Mouse (Mus musculus) midbrain, embryonic 11.5 days (tissue): ENCODE results near the gene Gm49366. TPM values are rescaled to one million over a fixed set of nuclear protein-coding genes. Genes with fewer than 3 reads are reported as not detected.
"Not testable (repeated sequence)": the region's sequence is repeated elsewhere in the genome, so short reads cannot be mapped to it uniquely, and the experiment has no call there.

Experiments used
- ATAC-seq: fragments of 200-750 bp; cut with Nextera tagmentation; 2 replicates; pipeline ENCODE4 v1.8.0; 2017; ENCODE audit warnings: moderate TSS enrichment, moderate library complexity; ENCODE audit not compliant: low FRiP score
- DNase-seq: peaks from one replicate; pipeline ENCODE4 v3.0.0; 2015; ENCODE audit warnings: low spot score; ENCODE audit errors: missing footprints
- H3K27ac ChIP-seq: fragments of 300-500 bp; sonication (generic); 2 replicates; pipeline ENCODE4 v1.5.1; 2014; ENCODE audit warnings: low read depth, low read length
- H3K27me3 ChIP-seq: fragments of 300-500 bp; sonication (generic); 2 replicates; pipeline ENCODE4 v1.6.1; 2014; ENCODE audit warnings: mild to moderate bottlenecking, low read length, moderate library complexity, mixed read lengths; ENCODE audit not compliant: control insufficient read depth, insufficient read depth
- H3K36me3 ChIP-seq: fragments of 300-500 bp; sonication (generic); 2 replicates; pipeline ENCODE4 v1.6.1; 2014; ENCODE audit warnings: mild to moderate bottlenecking, low read length, moderate library complexity, mixed read lengths; ENCODE audit not compliant: control insufficient read depth, insufficient read depth
- H3K4me1 ChIP-seq: fragments of 300-500 bp; sonication (generic); 2 replicates; pipeline ENCODE4 v1.6.1; 2014; ENCODE audit warnings: low read length; ENCODE audit not compliant: control insufficient read depth, insufficient read depth
- H3K4me2 ChIP-seq: fragments of 300-500 bp; sonication (generic); 2 replicates; pipeline ENCODE4 v1.6.1; 2014; ENCODE audit warnings: mild to moderate bottlenecking, moderate library complexity
- H3K4me3 ChIP-seq: fragments of 300-500 bp; sonication (generic); 2 replicates; pipeline ENCODE4 v1.5.1; 2014; ENCODE audit warnings: low read depth, low read length
- H3K9ac ChIP-seq: fragments of 300-500 bp; sonication (generic); 2 replicates; pipeline ENCODE4 v1.6.1; 2014; ENCODE audit warnings: low read length
- H3K9me3 ChIP-seq: fragments of 300-500 bp; sonication (generic); 2 replicates; pipeline ENCODE4 v1.6.1; 2016; ENCODE audit warnings: low read length; ENCODE audit not compliant: control insufficient read depth
- WGBS: fragments of 180-500 bp; shearing (Covaris S2); extraction: QIAGEN DNeasy Blood & Tissue Kit; methylation state at CpG from one replicate; pipeline ENCODE4 v1.1.7; 2014; 5-methylcytosine and 5-hydroxymethylcytosine counted together
- polyA plus RNA-seq: library from polyadenylated mRNA; unstranded; fragments of >200 nt; fragmentation: Nextera tagmentation; extraction: Ambion mirVana; gene quantifications from 2 replicates; pipeline ENCODE4 v1.2.1, GENCODE M21; 2014

Gm49366 gene
- polyA plus RNA-seq, 1 experiment from 2014 or later = not detected

GRCm38 (mm10) chr12:84063228-84063627, 24.5 kb downstream of the Gm49366 start:
- Histone ChIP-seq H3K4me3 (no peak overlapping the region), H3K4me2 (no peak overlapping the region), H3K9me3 (no peaks in the 10 kb centered on the region; the same call in 1 of the 2 replicates), H3K27ac (no peak overlapping the region), H3K9ac (no peak overlapping the region), H3K27me3 (peaks cover 5% of the 10 kb centered on the region; the same call in 1 of the 2 replicates), H3K36me3 (no peaks in the 10 kb centered on the region), H3K4me1 (no peaks in the 10 kb centered on the region)
- 64% methylated on average over 5 of the region's 5 CpGs for WGBS
- ATAC-seq (no peak), DNase-seq (no peak)

GRCm38 (mm10) chr12:84063833-84064232, 25.1 kb downstream of the Gm49366 start:
- Histone ChIP-seq H3K9ac (no peak overlapping the region), H3K27me3 (peaks cover 11% of the 10 kb centered on the region), H3K36me3 (no peaks in the 10 kb centered on the region), H3K27ac (no peak overlapping the region), H3K4me1 (no peaks in the 10 kb centered on the region), H3K4me2 (no peak overlapping the region), H3K9me3 (no peaks in the 10 kb centered on the region; the same call in 1 of the 2 replicates), H3K4me3 (no peak overlapping the region)
- ATAC-seq = no peak
- DNase-seq = no peak
- WGBS = 82% methylated on average over 2 of the region's 2 CpGs

GRCm38 (mm10) chr12:84064621-84065020, 25.9 kb downstream of the Gm49366 start:
- 78% methylated on average over 8 of the region's 8 CpGs for WGBS
- H3K4me3 ChIP-seq = no peak overlapping the region

GRCm38 (mm10) chr12:84067752-84068151, 29.0 kb downstream of the Gm49366 start:
- Histone ChIP-seq H3K36me3 (no peaks in the 10 kb centered on the region), H3K9ac (no peak overlapping the region), H3K4me3 (no peak overlapping the region), H3K27me3 (peaks cover 23% of the 10 kb centered on the region), H3K27ac (no peak overlapping the region), H3K4me2 (no peak overlapping the region), H3K9me3 (no peaks in the 10 kb centered on the region; the same call in 1 of the 2 replicates), H3K4me1 (no peaks in the 10 kb centered on the region)
- DNase-seq (peak; percentile 70), ATAC-seq (no peak)
- WGBS = 76% methylated on average over 4 of the region's 4 CpGs

More at GRCm38 (mm10) chr12:84064621-84065020, 25.9 kb downstream of the Gm49366 start:
- H3K27me3 ChIP-seq = peaks cover 16% of the 10 kb centered on the region
- H3K4me1 ChIP-seq = no peaks in the 10 kb centered on the region
- no peak overlapping the region for H3K27ac ChIP-seq
- no peaks in the 10 kb centered on the region for H3K36me3 ChIP-seq
- no peak overlapping the region for H3K9ac ChIP-seq
- no peak for ATAC-seq
- DNase-seq = peak; percentile 72
- no peaks in the 10 kb centered on the region; the same call in 1 of the 2 replicates for H3K9me3 ChIP-seq
- no peak overlapping the region for H3K4me2 ChIP-seq

- no peak for ATAC-seq
- Histone ChIP-seq H3K4me3 (no peak overlapping the region), H3K27me3 (peaks cover 23% of the 10 kb centered on the region), H3K27ac (no peak overlapping the region), H3K9ac (no peak overlapping the region), H3K9me3 (no peaks in the 10 kb centered on the region; the same call in 1 of the 2 replicates), H3K36me3 (no peaks in the 10 kb centered on the region), H3K4me2 (no peak overlapping the region), H3K4me1 (no peaks in the 10 kb centered on the region)
- WGBS = 64% methylated on average over 8 of the region's 8 CpGs
- DNase-seq = peak; percentile 82
Measured at GRCm38 (mm10) chr12:84068296-84068695, 29.6 kb downstream of the Gm49366 start.

- no peak for ATAC-seq
- H3K9ac ChIP-seq = no peak within 1 kb of the TSS
- no peaks in the 10 kb centered on the region for H3K4me1 ChIP-seq
Measured at GRCm38 (mm10) chr12:84068986-84069385, 30.3 kb downstream of the Gm49366 start, which contains the start of gene Acot5. Gene Acot5, plus strand, starts transcription at chr12:84069325.

GRCm38 (mm10) chr12:84069582-84069981, 30.8 kb downstream of the Gm49366 start:
- not testable (repeated sequence) for H3K36me3 ChIP-seq, DNase-seq, ATAC-seq, H3K4me1 ChIP-seq, H3K9ac ChIP-seq, H3K9me3 ChIP-seq, H3K27ac ChIP-seq
- Histone ChIP-seq H3K4me3 (peak overlapping the region; percentile 23), H3K4me2 (peak overlapping the region; percentile 35), H3K27me3 (peaks cover 23% of the 10 kb centered on the region)
- WGBS = 1% methylated on average over 39 of the region's 52 CpGs

More at GRCm38 (mm10) chr12:84068986-84069385, 30.3 kb downstream of the Gm49366 start, which contains the start of gene Acot5:
- Histone ChIP-seq H3K4me3 (peak within 1 kb of the TSS; percentile 23), H3K4me2 (peak within 1 kb of the TSS; percentile 35), H3K36me3 (no peaks in the 10 kb centered on the region), H3K27me3 (peaks cover 23% of the 10 kb centered on the region), H3K27ac (no peak within 1 kb of the TSS), H3K9me3 (no peaks in the 10 kb centered on the region)
- 58% methylated on average over 9 of the region's 9 CpGs for WGBS
- peak; percentile 85 for DNase-seq

- DNase-seq (no peak), ATAC-seq (no peak)
- H3K27ac ChIP-seq = no peak overlapping the region
- WGBS = 92% methylated on average over 2 of the region's 2 CpGs
- H3K4me3 ChIP-seq = no peak overlapping the region
- no peaks in the 10 kb centered on the region for H3K4me1 ChIP-seq
- no peak overlapping the region for H3K4me2 ChIP-seq
- peaks cover 23% of the 10 kb centered on the region for H3K27me3 ChIP-seq
- no peaks in the 10 kb centered on the region for H3K9me3 ChIP-seq
- no peak overlapping the region for H3K9ac ChIP-seq
- no peaks in the 10 kb centered on the region for H3K36me3 ChIP-seq
Measured at GRCm38 (mm10) chr12:84071696-84072095, 33.0 kb downstream of the Gm49366 start.

- Histone ChIP-seq H3K9me3 (no peaks in the 10 kb centered on the region), H3K4me1 (no peaks in the 10 kb centered on the region), H3K27ac (no peak overlapping the region), H3K4me3 (no peak overlapping the region), H3K9ac (no peak overlapping the region), H3K4me2 (no peak overlapping the region), H3K27me3 (no peaks in the 10 kb centered on the region), H3K36me3 (no peaks in the 10 kb centered on the region)
- WGBS = 87% methylated on average over 4 of the region's 4 CpGs
- ATAC-seq = no peak
- DNase-seq = no peak
Measured at GRCm38 (mm10) chr12:84077371-84077990, 38.7 kb downstream of the Gm49366 start.
